Mouse (Mus musculus) heart, embryonic 10.5 days (tissue): ENCODE results near the gene Mgat5. TPM values are rescaled to one million over a fixed set of nuclear protein-coding genes. Genes with fewer than 3 reads are reported as not detected.

Experiments used
- DNase-seq: peaks from one replicate; pipeline ENCODE4 v3.0.0-alpha.2; 2017; ENCODE audit warnings: low spot score
- H3K27ac ChIP-seq: fragments of 300-500 bp; sonication (generic); 2 replicates; pipeline ENCODE4 v1.5.1; 2016; ENCODE audit warnings: mild to moderate bottlenecking
- H3K27me3 ChIP-seq: fragments of 300-500 bp; sonication (generic); 2 replicates; pipeline ENCODE4 v1.6.1; 2016; ENCODE audit warnings: mild to moderate bottlenecking; ENCODE audit not compliant: poor library complexity, insufficient read depth, severe bottlenecking
- H3K36me3 ChIP-seq: fragments of 300-500 bp; sonication (generic); 2 replicates; pipeline ENCODE4 v1.6.1; 2016; ENCODE audit warnings: mild to moderate bottlenecking, moderate library complexity
- H3K4me1 ChIP-seq: fragments of 300-500 bp; sonication (generic); 2 replicates; pipeline ENCODE4 v1.6.1; 2016; ENCODE audit warnings: mild to moderate bottlenecking
- H3K4me3 ChIP-seq: fragments of 300-500 bp; sonication (generic); 2 replicates; pipeline ENCODE4 v1.5.1; 2016; ENCODE audit warnings: mild to moderate bottlenecking, moderate library complexity
- H3K9me3 ChIP-seq: fragments of 300-500 bp; sonication (generic); 2 replicates; pipeline ENCODE4 v1.6.1; 2016; ENCODE audit warnings: mild to moderate bottlenecking, moderate library complexity
- WGBS: fragments of 180-500 bp; shearing (Covaris S2); methylation state at CpG from one replicate; pipeline ENCODE4 v1.1.7; 2016; 5-methylcytosine and 5-hydroxymethylcytosine counted together
- polyA plus RNA-seq: library from polyadenylated mRNA; unstranded; fragments of >200 nt; fragmentation: Nextera tagmentation; extraction: Ambion mirVana; gene quantifications from 2 replicates; pipeline ENCODE4 v1.2.1, GENCODE M21; 2016

Mgat5 gene
- polyA plus RNA-seq, 1 experiment from 2014 or later, result 3.5 TPM

DNA sequence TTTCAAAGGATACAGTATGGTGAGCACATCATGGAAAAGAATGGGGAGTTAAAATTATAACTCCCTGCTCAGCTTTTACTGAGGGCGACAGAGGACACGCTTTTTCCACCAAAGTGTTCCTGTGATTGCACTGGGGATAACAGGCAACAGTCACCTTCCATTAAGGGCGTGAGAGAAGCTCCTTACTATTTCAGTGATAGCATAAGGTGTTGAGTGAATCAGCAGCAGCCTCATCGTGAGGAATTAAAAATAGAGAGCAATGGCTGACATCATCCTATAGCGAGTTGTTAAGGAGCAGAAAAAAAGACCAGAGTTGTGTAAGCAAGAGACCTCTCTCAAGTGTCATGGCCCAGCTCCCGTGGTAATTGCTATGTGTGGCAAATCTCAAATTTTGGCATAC, 41.3 kb downstream of the Mgat5 start:
- 57% methylated on average over 6 of the region's 6 CpGs for WGBS
- no peak overlapping the region for H3K27ac ChIP-seq
- peaks cover 29% of the 10 kb centered on the region for H3K4me1 ChIP-seq
- H3K36me3 ChIP-seq, result no peaks in the 10 kb centered on the region
- no peaks in the 10 kb centered on the region for H3K27me3 ChIP-seq
- H3K9me3 ChIP-seq, result no peaks in the 10 kb centered on the region
- no peak for DNase-seq
- no peak overlapping the region for H3K4me3 ChIP-seq

DNA sequence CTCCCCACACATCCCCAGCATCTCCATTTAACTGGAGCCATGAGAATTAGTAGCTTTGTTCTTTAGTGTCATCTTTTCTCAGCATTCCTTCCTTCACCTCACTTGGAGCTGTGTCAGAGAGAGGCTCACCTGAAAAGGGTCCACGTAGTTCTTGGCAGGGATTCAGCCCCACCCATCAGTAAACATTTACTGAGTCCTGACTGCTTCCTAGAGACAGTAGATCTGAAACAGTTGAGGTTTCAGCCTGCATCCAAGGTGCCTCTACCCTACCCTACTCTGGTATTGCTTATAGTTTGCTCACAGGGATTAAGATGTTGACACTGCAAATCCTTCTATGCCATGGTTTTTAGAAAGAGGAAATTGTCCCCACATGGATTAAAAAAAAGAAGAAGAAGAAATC, 43.6 kb downstream of the Mgat5 start:
- Histone ChIP-seq H3K36me3 (no peaks in the 10 kb centered on the region), H3K27me3 (no peaks in the 10 kb centered on the region), H3K27ac (no peak overlapping the region), H3K4me3 (no peak overlapping the region), H3K4me1 (peaks cover 32% of the 10 kb centered on the region), H3K9me3 (no peaks in the 10 kb centered on the region)
- no peak for DNase-seq
- WGBS, result 90% methylated on average over 1 of the region's 1 CpGs

DNA sequence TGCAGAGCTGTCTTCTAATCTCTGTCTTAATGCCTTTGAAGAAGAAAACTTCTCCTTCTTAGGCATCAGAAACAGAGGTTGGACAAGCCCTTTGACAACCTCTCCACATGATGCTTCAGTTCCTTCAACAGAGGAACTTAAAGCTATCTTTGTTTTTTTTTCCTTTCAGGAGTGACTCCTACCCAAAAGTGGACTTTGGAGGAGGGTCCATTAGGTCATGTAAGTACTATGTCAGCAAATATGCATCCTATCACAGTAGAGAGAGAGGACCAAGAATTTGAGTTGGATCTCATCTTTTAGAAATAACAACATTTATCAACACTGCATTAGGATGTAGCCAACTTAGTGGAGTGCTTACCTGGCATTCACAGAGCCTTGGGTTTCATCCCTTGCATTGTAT, 44.8 kb downstream of the Mgat5 start:
- no peak overlapping the region for H3K27ac ChIP-seq
- peaks cover 21% of the 10 kb centered on the region for H3K4me1 ChIP-seq
- H3K27me3 ChIP-seq, result no peaks in the 10 kb centered on the region
- DNase-seq, result no peak
- no peak overlapping the region for H3K4me3 ChIP-seq
- H3K9me3 ChIP-seq, result no peaks in the 10 kb centered on the region
- H3K36me3 ChIP-seq, result no peaks in the 10 kb centered on the region

DNA sequence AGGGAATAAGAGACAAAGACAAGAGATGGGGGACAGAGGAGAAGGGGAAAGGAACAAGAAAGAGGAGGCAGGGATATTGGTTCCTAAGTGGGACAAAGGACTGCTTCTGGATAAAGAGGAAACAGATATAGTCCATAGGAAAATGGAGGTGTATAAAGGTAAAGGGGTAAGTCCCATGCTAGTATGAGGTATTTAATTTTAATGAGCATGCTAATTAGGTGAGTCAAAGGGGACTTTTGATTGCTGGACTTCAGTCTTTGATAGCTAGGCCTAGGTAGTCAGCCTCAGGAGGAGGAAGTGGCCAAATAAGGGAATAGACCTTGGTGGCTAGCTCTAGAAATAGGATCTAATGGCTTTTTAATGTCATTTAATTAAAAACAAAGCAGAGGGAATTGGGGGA, 45.5 kb downstream of the Mgat5 start:
- no peaks in the 10 kb centered on the region for H3K27me3 ChIP-seq
- no peaks in the 10 kb centered on the region for H3K9me3 ChIP-seq
- H3K4me3 ChIP-seq, result no peak overlapping the region
- no peak for DNase-seq
- H3K36me3 ChIP-seq, result 0 out of 2 replicates have a peak, but pooled peaks cover 2% of the 10 kb centered on the region
- peaks cover 20% of the 10 kb centered on the region for H3K4me1 ChIP-seq
- H3K27ac ChIP-seq, result no peak overlapping the region

DNA sequence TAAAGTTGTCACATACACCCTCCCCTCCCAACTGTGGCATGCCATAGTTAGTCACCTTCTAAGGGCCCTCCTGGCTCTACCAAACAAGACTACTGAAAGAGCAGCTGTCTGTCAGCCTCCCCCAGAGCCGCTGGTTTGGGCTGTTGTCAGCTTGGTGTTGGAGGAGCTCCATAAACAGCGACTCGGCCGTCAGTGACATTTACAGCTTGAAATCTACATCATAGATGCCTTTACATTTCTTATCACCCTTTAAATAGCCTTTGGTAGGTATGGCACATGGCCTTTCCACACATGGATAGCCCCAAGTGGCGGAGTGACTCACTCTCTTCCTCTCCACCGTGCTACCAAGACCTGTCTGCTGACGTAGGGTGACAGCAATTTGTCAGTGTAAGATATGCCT, 46.9 kb downstream of the Mgat5 start:
- peaks cover 11% of the 10 kb centered on the region for H3K4me1 ChIP-seq
- WGBS, result 50% methylated on average over 7 of the region's 7 CpGs
- DNase-seq, result no peak
- H3K4me3 ChIP-seq, result no peak overlapping the region
- H3K27me3 ChIP-seq, result no peaks in the 10 kb centered on the region
- no peak overlapping the region for H3K27ac ChIP-seq
- 0 out of 2 replicates have a peak, but pooled peaks cover 5% of the 10 kb centered on the region for H3K36me3 ChIP-seq
- no peaks in the 10 kb centered on the region for H3K9me3 ChIP-seq

DNA sequence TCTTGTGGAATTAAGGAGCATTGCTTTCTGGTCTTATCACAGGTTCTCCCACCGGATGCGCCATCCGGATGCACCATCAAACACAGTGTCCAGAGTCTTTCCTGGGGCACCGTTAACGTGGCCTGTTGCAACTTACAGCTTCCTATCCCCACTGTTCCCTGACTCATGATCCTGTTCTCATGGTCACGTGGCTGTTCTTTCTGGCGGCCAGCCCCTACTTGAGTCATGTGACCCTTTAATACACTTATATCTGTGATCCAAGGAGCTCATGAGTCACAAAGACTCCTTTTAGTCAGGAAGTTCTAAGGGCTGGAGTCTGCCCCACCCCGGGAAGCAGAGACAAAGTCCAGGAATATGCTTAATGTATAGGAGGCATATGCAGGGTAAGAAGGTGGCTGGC, 52.2 kb downstream of the Mgat5 start:
- Histone ChIP-seq H3K4me3 (no peak overlapping the region), H3K36me3 (0 out of 2 replicates have a peak, but pooled peaks cover 5% of the 10 kb centered on the region), H3K9me3 (no peaks in the 10 kb centered on the region), H3K27me3 (no peaks in the 10 kb centered on the region), H3K4me1 (peaks cover 22% of the 10 kb centered on the region), H3K27ac (no peak overlapping the region; the same call in 1 of the 2 replicates)
- WGBS, result 88% methylated on average over 8 of the region's 8 CpGs
- no peak for DNase-seq

DNA sequence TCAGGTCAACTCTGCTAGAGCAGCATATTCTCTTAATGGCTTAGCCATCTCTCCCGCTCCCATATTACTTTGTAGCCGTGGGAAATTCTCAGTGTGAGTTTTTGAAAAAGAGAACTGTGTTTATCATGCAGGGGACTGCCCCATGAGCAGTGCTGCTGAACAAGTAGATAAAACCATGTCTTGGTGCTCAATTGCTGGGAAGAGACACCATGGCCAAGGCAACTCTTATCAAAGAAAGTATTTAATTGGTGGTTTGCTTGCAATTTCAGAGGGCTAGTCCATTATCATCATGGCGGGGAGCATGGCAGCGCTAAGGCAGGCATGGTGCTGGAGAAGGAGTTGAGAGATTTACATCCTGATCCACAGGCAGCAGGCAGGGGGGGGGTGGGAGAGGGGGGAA, 54.9 kb downstream of the Mgat5 start:
- Histone ChIP-seq H3K27ac (no peak overlapping the region), H3K27me3 (no peaks in the 10 kb centered on the region), H3K36me3 (0 out of 2 replicates have a peak, but pooled peaks cover 5% of the 10 kb centered on the region), H3K4me3 (no peak overlapping the region), H3K9me3 (no peaks in the 10 kb centered on the region), H3K4me1 (peaks cover 29% of the 10 kb centered on the region)
- no peak for DNase-seq
- 90% methylated on average over 4 of the region's 4 CpGs for WGBS

DNA sequence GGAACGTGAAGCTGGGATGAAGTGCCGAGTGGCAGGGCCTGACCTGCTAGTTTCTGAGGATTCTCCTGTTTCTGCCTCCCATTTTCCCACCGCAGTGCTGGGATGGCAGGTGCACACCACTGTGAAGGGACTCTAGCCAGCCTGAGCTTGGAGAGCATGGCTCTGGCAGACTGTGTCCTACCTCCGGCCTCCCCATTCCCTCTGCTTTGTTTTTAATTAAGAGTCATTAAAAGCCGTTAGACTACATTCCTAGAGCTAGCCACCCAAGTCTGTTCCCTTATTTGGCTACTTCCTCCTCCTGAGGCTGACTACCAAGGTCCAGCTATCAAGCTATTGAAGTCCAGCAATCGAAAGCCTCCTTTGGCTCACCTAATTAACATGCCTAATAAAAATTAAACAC, 56.2 kb downstream of the Mgat5 start:
- Histone ChIP-seq H3K36me3 (no peaks in the 10 kb centered on the region), H3K4me3 (no peak overlapping the region), H3K9me3 (no peaks in the 10 kb centered on the region), H3K27ac (peak overlapping the region; percentile 70; the same call in 1 of the 2 replicates), H3K27me3 (no peaks in the 10 kb centered on the region), H3K4me1 (peaks cover 29% of the 10 kb centered on the region)
- no peak for DNase-seq
- 65% methylated on average over 6 of the region's 6 CpGs for WGBS

DNA sequence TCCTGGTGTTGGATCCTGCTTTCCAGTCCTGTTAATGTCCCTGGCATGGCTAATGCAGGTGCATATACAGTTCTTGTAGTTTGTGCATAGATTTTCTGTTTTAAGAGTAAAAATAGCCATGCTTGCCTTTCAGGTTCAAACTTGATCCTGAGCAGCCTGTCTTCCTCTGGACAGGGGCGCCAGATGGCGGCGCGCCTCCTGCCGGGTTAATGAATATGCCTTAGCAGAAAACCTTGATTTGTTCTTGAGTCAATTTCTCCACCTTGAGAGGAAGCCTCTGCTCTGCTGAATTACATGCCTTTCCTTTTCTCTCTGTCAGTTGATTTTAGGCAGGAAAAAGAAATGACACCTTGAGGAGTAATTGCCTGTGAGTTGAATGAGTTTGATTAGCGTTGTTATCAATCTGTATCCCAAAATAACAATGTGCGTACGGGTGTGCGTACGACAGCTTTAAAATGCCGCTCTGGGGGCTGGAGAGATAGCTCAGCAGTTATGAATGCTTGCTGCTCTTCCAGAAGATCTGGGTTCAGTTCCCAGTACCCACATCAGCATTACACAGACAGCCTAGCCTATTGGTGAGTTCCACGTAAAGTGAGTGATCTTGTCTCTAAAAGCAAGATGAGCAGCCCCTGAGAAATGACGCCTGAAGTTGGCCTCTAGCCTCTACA, 57.5 kb downstream of the Mgat5 start:
- 49% methylated on average over 13 of the region's 13 CpGs for WGBS
- no peak overlapping the region for H3K4me3 ChIP-seq
- peak overlapping the region; percentile 64 for H3K27ac ChIP-seq
- H3K4me1 ChIP-seq, result peaks cover 26% of the 10 kb centered on the region
- no peaks in the 10 kb centered on the region for H3K27me3 ChIP-seq
- no peaks in the 10 kb centered on the region for H3K9me3 ChIP-seq
- H3K36me3 ChIP-seq, result no peaks in the 10 kb centered on the region
- no peak for DNase-seq

DNA sequence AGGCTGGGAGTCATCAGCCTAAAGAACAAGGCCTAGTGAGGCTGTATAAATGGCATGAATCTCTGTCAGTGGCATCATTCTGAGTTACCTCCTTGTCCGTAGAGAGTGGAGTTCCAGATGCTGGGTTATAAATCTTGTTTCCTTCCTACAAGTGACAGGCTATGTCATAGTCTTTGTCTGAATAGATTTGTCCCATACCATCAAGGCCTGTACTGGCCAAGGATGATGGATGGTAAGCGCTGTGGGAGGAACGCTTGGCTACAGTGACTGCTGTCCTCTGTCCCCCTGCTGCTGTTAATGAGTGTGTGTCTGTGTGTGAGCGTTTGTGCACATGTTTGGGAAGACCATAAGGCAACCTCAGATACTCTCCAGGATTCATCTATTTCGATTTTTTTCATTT, 63.2 kb downstream of the Mgat5 start:
- no peaks in the 10 kb centered on the region for H3K27me3 ChIP-seq
- 81% methylated on average over 5 of the region's 5 CpGs for WGBS
- DNase-seq, result no peak
- peaks cover 4% of the 10 kb centered on the region for H3K4me1 ChIP-seq
- no peak overlapping the region for H3K4me3 ChIP-seq
- H3K36me3 ChIP-seq, result no peaks in the 10 kb centered on the region
- H3K27ac ChIP-seq, result no peak overlapping the region
- no peaks in the 10 kb centered on the region for H3K9me3 ChIP-seq

DNA sequence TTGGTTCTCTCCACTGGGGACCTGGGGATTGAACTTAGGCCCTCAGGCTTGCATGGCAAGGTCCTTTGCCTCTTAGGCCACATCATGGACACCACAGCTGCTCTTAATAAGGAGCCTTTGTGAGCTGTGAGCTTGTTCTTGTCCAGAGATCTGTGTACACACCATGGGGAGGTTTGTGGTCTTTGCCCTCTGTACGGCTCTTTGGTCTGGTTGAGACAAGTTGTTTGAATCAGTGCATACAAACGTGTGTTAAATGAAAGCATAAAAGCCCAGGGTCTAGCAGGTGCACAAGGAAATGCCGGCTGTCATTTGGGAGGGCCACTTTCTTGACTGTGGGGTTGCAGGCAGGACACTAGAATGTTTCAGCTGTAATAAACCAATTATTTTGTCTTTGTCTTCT, 64.5 kb downstream of the Mgat5 start:
- Histone ChIP-seq H3K27me3 (no peaks in the 10 kb centered on the region), H3K36me3 (no peaks in the 10 kb centered on the region), H3K4me3 (no peak overlapping the region), H3K9me3 (no peaks in the 10 kb centered on the region), H3K4me1 (peaks cover 15% of the 10 kb centered on the region), H3K27ac (no peak overlapping the region)
- DNase-seq, result no peak
- WGBS, result 88% methylated on average over 3 of the region's 3 CpGs

DNA sequence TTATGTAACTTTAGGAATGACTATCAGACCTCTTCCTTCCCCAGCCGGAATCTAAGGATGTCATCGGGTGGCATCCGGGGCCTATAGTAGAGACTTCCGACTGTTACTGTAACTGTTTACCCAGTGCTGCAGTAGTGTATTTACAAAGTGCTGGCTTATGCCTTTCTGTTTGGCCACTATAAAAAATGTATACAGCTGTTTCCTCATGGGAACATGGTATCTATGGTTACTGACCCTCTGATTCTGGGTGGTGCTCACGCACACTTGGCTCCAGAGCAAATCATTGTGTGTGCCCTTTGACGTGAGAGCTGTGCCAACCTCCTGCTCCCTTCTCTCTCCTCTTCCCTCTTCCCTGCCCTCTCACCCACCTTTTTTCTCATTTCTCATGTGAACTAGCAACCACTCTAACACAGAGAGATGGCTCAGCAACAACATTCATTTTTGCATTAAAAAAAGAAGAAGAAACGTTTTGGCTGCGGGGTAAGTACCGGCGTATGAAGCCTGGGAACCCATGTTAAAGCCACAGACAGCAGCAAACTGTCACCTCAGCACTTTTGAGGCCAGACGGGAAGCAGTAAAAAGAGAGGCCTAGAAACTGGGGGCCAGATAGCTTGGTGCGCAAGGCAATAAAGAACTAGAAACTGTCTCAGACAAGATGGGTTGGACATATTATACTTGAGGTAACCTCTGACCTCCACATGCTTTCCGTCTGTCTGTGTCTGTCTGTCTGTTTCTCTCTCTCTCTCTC, 65.6 kb downstream of the Mgat5 start:
- Histone ChIP-seq H3K27me3 (no peaks in the 10 kb centered on the region), H3K36me3 (no peaks in the 10 kb centered on the region), H3K4me1 (peaks cover 15% of the 10 kb centered on the region), H3K4me3 (no peak overlapping the region), H3K9me3 (no peaks in the 10 kb centered on the region), H3K27ac (no peak overlapping the region)
- 86% methylated on average over 13 of the region's 13 CpGs for WGBS
- no peak for DNase-seq

DNA sequence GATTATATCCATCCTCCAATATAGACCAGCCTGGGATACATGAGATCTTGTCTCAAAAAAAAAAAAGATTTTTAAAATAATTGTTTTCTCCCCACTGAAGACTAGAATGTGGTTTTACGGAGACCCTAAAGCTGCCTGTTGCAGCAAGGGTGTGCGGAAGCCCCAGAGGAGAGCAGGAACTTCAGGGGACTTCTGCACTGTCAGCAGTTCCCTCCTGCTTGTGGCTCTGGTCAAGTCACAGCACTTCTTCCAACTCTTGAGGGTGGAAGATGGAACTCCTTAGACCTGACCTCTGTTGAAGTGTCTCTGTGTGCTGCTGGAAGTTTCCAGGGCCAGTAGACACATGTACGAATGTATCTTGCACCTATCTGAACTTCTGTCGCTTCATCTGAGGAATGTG, 66.3 kb downstream of the Mgat5 start:
- 0 out of 2 replicates have a peak overlapping the region, but pooled peaks have one; percentile 36 for H3K27ac ChIP-seq
- H3K4me3 ChIP-seq, result no peak overlapping the region
- no peak for DNase-seq
- 87% methylated on average over 4 of the region's 4 CpGs for WGBS
- no peaks in the 10 kb centered on the region for H3K36me3 ChIP-seq
- H3K4me1 ChIP-seq, result peaks cover 15% of the 10 kb centered on the region
- no peaks in the 10 kb centered on the region for H3K27me3 ChIP-seq
- no peaks in the 10 kb centered on the region for H3K9me3 ChIP-seq
